Mouse (Mus musculus) cerebellum, adult (tissue): ENCODE measurements at regions not wholly inside any gene's neighbourhood (a gene's known extent, or its start where the extent isn't known, plus 50 kb on each side); places are given as distances from the start of the nearest gene placed in this dataset.

ENCODE experiments used
- ATAC-seq: cut with Nextera tagmentation; 2 replicates; pipeline ENCODE4 v1.9.2; 2017; ENCODE audit warnings: mild to moderate bottlenecking, moderate library complexity, mixed read lengths; ENCODE audit not compliant: insufficient number of reproducible peaks, low FRiP score, low TSS enrichment

DNA sequence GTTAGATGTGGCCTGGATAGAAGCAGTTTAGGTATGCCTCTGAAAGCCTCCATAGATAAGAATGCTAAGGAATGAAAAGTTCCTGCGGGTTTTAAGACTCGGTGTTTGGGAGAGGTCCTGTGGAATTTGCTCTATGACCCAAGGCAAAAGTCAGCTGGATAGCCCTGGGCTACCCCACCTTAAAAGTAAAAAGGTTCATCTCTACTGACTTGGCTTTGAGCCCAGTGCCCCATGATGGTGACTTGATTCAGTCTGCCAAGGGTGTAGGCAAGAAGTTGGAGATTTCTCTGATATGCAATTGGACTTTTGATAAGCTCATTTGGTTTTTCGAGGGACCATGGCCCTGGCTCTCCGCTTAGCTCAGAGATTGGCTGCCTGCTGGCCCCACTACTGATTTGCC, 78.8 kb upstream of the Herc3 start:
- ATAC-seq, result no peak

DNA sequence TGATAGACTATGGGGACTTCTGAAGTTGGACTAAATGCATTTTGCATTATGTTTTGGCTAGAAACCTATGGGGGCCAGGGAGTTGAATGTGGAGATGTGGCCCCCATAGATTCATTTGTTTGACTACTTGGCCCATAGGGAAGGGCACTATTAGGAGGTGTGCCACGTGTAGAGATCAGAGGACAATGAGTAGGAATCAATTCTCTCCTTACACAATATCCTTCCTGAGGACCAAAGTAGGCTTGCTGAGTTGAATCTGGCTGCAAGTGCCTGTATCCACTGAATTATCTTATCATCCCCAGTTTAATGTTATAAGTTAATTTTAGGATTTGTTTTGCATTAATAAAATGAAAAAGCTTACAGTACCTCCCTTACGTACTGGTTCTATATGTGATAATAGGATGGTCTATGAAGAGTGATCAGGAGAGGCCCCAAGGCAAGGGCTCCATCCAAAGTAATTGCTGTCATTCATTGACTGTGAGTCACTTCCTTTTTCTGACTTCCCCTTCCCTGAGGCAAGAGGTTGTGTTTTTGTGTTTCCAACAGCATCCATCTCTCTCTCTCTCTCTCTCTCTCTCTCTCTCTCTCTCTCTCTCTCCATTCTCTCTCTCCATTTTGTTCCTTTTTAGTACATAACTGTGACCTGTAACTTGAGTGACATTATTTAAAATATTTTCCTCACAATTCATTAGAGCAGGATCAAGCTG, 74.8 kb upstream of the Herc3 start:
- ATAC-seq, result no peak

DNA sequence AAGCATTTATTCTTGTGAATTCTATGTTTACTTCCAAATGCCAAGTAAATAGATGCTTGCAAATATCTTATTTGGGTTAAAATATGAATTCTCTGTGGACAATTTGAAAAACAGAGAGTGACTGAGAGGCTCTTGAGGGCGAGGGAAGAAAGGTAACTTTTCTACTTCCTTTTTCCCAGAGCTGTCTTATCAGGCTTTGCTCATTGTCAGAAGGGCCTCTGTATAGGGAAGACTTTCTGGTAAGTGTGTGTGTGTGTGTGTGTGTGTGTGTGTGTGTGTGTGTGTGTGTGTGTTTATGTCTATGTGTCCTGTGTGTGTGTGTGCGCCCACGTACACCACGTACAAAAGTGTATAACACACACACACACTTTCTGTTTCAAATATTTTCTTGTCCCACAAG, 73.9 kb upstream of the Herc3 start:
- no peak for ATAC-seq

DNA sequence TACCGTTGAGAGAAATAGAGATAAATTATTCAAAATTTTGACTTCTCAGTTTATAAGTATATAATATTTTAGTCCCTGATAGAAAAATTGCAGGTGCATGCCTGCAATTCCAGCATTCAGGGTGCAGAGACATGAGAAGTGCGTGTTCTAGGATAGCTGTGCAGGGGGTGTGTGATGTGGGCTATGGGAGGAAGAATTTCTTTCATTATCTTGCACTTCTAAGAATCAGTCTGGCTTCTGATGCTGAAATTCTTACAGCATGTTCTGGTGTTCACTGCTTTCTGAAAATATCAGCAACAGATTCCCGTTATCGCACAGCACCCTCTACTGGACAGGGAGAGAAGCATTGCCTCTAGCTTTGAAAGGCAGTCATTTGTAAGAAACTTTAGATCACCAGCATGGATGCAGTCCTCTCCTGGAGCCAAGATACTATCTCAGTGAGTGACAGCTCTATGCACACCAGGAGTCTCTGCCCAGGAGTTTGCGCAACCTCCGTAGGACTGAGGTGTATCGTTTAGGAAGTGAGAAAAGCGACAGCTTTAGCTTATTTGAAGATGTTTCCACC, 60.5 kb upstream of the Herc3 start:
- ATAC-seq, result peak; percentile 78

DNA sequence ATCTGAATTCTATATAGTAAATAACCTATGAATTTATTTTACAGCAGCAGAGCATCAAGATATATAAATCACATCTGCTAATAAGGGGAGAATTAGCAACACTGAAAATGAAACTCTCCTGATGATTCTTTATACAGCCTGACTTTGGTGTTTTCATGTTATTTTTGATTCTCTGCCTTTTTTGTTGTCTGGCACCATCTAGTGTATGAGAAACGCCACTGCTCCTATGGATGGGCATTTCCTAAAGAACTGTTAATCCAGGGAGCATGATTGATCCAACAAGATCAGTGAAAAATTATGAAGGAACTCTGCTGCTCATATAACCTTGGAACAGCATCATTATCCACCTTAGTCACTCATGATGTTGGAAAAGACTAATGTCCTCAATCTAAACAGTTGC, 59.3 kb upstream of the Herc3 start:
- ATAC-seq, result peak; percentile 31; the same call in 1 of the 2 replicates
